Mouse (Mus musculus) midbrain, embryonic 13.5 days (tissue): ENCODE data around the gene Ksr1. TPM values are rescaled to one million over a fixed set of nuclear protein-coding genes. Genes with fewer than 3 reads are reported as not detected.

ENCODE experiments used
- ATAC-seq: fragments of 200-750 bp; cut with Nextera tagmentation; 2 replicates; pipeline ENCODE4 v1.8.0; 2017; ENCODE audit warnings: mild to moderate bottlenecking, moderate TSS enrichment, moderate library complexity
- H3K27ac ChIP-seq: fragments of 300-500 bp; sonication (generic); 2 replicates; pipeline ENCODE4 v1.5.1; 2015; ENCODE audit warnings: inconsistent platforms, mild to moderate bottlenecking, moderate library complexity
- H3K27me3 ChIP-seq: fragments of 300-500 bp; sonication (generic); 2 replicates; pipeline ENCODE4 v1.6.1; 2015; ENCODE audit warnings: mild to moderate bottlenecking, inconsistent platforms
- H3K36me3 ChIP-seq: fragments of 300-500 bp; sonication (generic); 2 replicates; pipeline ENCODE4 v1.6.1; 2015; ENCODE audit warnings: mild to moderate bottlenecking, inconsistent platforms
- H3K4me1 ChIP-seq: fragments of 300-500 bp; sonication (generic); replicated peaks from 2 replicates; pipeline ENCODE4 v1.6.1; 2015; ENCODE audit warnings: inconsistent platforms
- H3K4me2 ChIP-seq: fragments of 300-500 bp; sonication (generic); replicated peaks from 2 replicates; pipeline ENCODE4 v1.6.1; 2015; ENCODE audit warnings: moderate library complexity, mild to moderate bottlenecking, inconsistent platforms
- H3K4me3 ChIP-seq: fragments of 300-500 bp; sonication (generic); replicated peaks from 2 replicates; pipeline ENCODE4 v1.5.1; 2015; ENCODE audit warnings: mild to moderate bottlenecking, inconsistent platforms
- H3K9ac ChIP-seq: fragments of 300-500 bp; sonication (generic); replicated peaks from 2 replicates; pipeline ENCODE4 v1.6.1; 2015; ENCODE audit warnings: mild to moderate bottlenecking, inconsistent platforms
- H3K9me3 ChIP-seq: fragments of 300-500 bp; sonication (generic); 2 replicates; pipeline ENCODE4 v1.6.1; 2016; ENCODE audit warnings: mild to moderate bottlenecking, inconsistent platforms
- WGBS: fragments of 180-500 bp; shearing (Covaris S2); methylation state at CpG from one replicate; pipeline ENCODE4 v1.1.7; 2015; 5-methylcytosine and 5-hydroxymethylcytosine counted together
- polyA plus RNA-seq: library from polyadenylated mRNA; unstranded; fragments of >200 nt; fragmentation: Nextera tagmentation; extraction: Ambion mirVana; gene quantifications from 2 replicates; pipeline ENCODE4 v1.2.1, GENCODE M21; 2015

Ksr1 gene
- polyA plus RNA-seq, 1 experiment from 2014 or later, result 3.7 TPM

DNA sequence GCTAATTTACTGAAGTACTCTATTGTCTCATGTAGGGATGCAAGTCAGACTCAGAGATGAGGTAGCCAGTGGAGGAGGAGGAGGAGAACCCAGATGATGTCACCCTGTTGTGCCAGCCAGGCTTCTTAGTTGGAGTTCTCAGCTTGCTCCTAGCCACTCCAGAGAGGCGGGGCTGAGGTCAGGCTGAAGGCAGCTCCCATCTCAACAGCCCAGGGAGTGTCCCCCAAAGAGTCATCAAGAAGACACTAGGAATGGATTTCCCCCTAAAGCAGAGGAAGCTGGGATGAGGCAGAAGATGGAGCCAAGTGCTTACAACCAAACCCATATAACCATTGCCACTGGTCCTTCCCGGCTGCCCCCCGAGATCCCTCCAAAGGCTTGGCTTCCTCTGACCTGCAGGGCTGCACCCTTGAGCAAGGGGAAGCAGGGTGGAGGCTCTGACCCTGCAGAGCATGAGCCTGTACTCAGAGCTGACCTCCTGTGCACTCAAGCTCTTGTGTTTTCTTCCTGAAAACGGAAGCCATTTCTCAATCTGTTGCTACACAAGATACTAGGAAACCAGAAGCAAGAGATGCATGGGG is 58.4 kb downstream of the Ksr1 start:
- Histone ChIP-seq H3K4me1 (peaks cover 21% of the 10 kb centered on the region), H3K4me3 (no peak overlapping the region), H3K9me3 (no peaks in the 10 kb centered on the region), H3K9ac (no peak overlapping the region), H3K36me3 (no peaks in the 10 kb centered on the region), H3K27ac (no peak overlapping the region), H3K27me3 (no peaks in the 10 kb centered on the region), H3K4me2 (no peak overlapping the region)
- ATAC-seq, result no peak
- WGBS, result 86% methylated on average over 4 of the region's 4 CpGs

GRCm38 (mm10) chr11:79086787-79087186 is 59.4 kb downstream of the Ksr1 start:
- peaks cover 17% of the 10 kb centered on the region for H3K4me1 ChIP-seq
- no peaks in the 10 kb centered on the region for H3K36me3 ChIP-seq
- H3K4me2 ChIP-seq, result no peak overlapping the region
- H3K4me3 ChIP-seq, result no peak overlapping the region
- H3K9ac ChIP-seq, result no peak overlapping the region; the same call in 1 of the 2 replicates
- no peak overlapping the region for H3K27ac ChIP-seq
- 89% methylated on average over 12 of the region's 12 CpGs for WGBS
- ATAC-seq, result no peak
- no peaks in the 10 kb centered on the region for H3K27me3 ChIP-seq
- no peaks in the 10 kb centered on the region for H3K9me3 ChIP-seq

GRCm38 (mm10) chr11:79085059-79085458 is 61.1 kb downstream of the Ksr1 start:
- H3K27ac ChIP-seq, result no peak overlapping the region
- no peak for ATAC-seq
- peaks cover 15% of the 10 kb centered on the region for H3K4me1 ChIP-seq
- H3K36me3 ChIP-seq, result no peaks in the 10 kb centered on the region
- H3K27me3 ChIP-seq, result no peaks in the 10 kb centered on the region
- H3K4me2 ChIP-seq, result no peak overlapping the region
- no peak overlapping the region for H3K4me3 ChIP-seq
- H3K9me3 ChIP-seq, result no peaks in the 10 kb centered on the region
- H3K9ac ChIP-seq, result no peak overlapping the region
- WGBS, result 81% methylated on average over 5 of the region's 5 CpGs

DNA sequence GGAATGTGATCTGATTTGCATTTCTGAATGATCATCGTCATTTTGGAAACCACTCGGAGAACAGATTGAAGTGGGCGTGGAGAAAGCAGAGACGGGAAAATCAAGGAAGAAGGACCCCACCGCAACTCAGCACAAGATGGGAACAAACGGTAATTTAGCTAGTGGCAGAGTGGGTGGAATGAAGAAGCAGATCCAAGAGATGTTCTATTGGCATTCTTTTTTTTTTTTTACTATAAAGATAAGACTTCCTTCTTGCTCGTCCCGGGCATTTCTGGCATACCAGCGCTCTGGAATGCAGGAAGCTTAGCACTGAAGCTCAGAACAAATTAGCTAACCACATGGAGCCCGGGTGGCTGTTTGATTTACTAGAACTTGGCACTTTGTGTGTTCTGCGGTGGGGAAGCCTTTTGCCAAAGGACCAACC is 63.2 kb downstream of the Ksr1 start:
- WGBS, result 90% methylated on average over 11 of the region's 11 CpGs
- no peak for ATAC-seq

GRCm38 (mm10) chr11:79080965-79081891 is 65.0 kb downstream of the Ksr1 start:
- H3K9me3 ChIP-seq, result no peaks in the 10 kb centered on the region
- no peak overlapping the region for H3K4me2 ChIP-seq
- no peak overlapping the region for H3K4me3 ChIP-seq
- no peak for ATAC-seq
- no peaks in the 10 kb centered on the region for H3K36me3 ChIP-seq
- no peaks in the 10 kb centered on the region for H3K4me1 ChIP-seq
- no peak overlapping the region for H3K9ac ChIP-seq
- no peaks in the 10 kb centered on the region for H3K27me3 ChIP-seq
- H3K27ac ChIP-seq, result no peak overlapping the region
- WGBS, result 78% methylated on average over 16 of the region's 16 CpGs

More for the DNA sequence above, 63.2 kb downstream of the Ksr1 start:
- Histone ChIP-seq H3K4me2 (no peak overlapping the region), H3K27me3 (no peaks in the 10 kb centered on the region), H3K4me3 (no peak overlapping the region), H3K4me1 (0 out of 2 replicates have a peak, but pooled peaks cover 6% of the 10 kb centered on the region), H3K27ac (no peak overlapping the region), H3K9me3 (no peaks in the 10 kb centered on the region), H3K36me3 (no peaks in the 10 kb centered on the region), H3K9ac (no peak overlapping the region)

GRCm38 (mm10) chr11:79080081-79080480 is 66.1 kb downstream of the Ksr1 start:
- Histone ChIP-seq H3K9ac (no peak overlapping the region), H3K4me3 (no peak overlapping the region), H3K27ac (no peak overlapping the region), H3K4me2 (no peak overlapping the region), H3K9me3 (no peaks in the 10 kb centered on the region), H3K4me1 (no peaks in the 10 kb centered on the region), H3K27me3 (no peaks in the 10 kb centered on the region), H3K36me3 (no peaks in the 10 kb centered on the region)
- ATAC-seq, result no peak
- 90% methylated on average over 6 of the region's 6 CpGs for WGBS

- H3K4me1 ChIP-seq, result no peaks in the 10 kb centered on the region
Measured at GRCm38 (mm10) chr11:79076484-79076883, 69.7 kb downstream of the Ksr1 start.

GRCm38 (mm10) chr11:79075044-79075443 is 71.2 kb downstream of the Ksr1 start:
- WGBS, result 60% methylated on average over 3 of the region's 3 CpGs

More at GRCm38 (mm10) chr11:79076484-79076883, 69.7 kb downstream of the Ksr1 start:
- Histone ChIP-seq H3K27me3 (no peaks in the 10 kb centered on the region), H3K4me2 (no peak overlapping the region), H3K27ac (no peak overlapping the region), H3K9me3 (no peaks in the 10 kb centered on the region), H3K4me3 (no peak overlapping the region), H3K36me3 (no peaks in the 10 kb centered on the region), H3K9ac (no peak overlapping the region)
- no peak for ATAC-seq
- WGBS, result 84% methylated on average over 12 of the region's 12 CpGs

DNA sequence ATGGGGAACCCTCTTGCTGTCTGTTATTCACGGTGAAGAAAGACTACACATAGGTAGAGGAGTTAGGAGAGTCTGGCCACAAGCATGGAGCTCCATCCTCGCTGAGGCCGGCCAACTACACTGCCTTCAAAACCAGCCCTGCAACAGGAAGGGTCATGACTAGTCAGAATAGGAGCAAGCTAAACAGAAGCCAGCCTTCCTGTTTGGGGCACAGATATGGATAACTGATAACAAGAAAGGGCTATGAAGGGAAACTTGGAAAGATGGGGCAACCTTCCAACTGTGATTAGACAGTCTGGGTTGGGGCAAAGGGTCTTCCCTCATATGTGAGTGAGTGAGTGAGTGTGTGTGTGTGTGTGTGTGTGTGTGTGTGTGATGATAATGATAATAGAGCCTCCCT is 71.6 kb downstream of the Ksr1 start:
- Histone ChIP-seq H3K4me3 (no peak overlapping the region), H3K4me2 (no peak overlapping the region), H3K4me1 (peaks cover 10% of the 10 kb centered on the region), H3K36me3 (no peaks in the 10 kb centered on the region), H3K27me3 (no peaks in the 10 kb centered on the region), H3K27ac (no peak overlapping the region), H3K9ac (no peak overlapping the region), H3K9me3 (no peaks in the 10 kb centered on the region)
- no peak for ATAC-seq
- 90% methylated on average over 3 of the region's 3 CpGs for WGBS

More at GRCm38 (mm10) chr11:79075044-79075443, 71.2 kb downstream of the Ksr1 start:
- H3K27ac ChIP-seq, result no peak overlapping the region
- no peak for ATAC-seq
- H3K9me3 ChIP-seq, result no peaks in the 10 kb centered on the region
- H3K4me3 ChIP-seq, result no peak overlapping the region
- no peak overlapping the region for H3K4me2 ChIP-seq
- H3K27me3 ChIP-seq, result no peaks in the 10 kb centered on the region
- H3K4me1 ChIP-seq, result peaks cover 6% of the 10 kb centered on the region
- H3K9ac ChIP-seq, result no peak overlapping the region
- H3K36me3 ChIP-seq, result no peaks in the 10 kb centered on the region

DNA sequence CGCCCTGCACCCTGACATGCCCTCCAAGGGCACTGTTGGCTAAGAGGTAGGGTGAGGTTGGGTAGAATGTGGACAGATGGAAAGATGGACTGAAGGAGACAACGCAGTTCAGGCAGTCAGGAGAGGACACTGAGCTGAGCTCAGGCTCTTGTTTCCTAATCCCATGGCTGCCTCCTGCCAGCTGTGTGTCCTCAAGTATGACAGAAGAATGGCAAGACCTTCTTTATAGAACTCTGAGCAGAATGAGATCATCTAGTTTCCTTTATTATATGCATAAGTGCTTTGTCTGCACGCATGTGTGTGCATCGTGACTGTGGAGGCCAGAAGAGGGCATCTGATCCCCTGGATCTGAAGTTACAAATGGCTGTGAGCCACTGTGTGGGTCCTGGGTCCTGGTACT is 72.6 kb downstream of the Ksr1 start:
- Histone ChIP-seq H3K4me1 (peaks cover 16% of the 10 kb centered on the region), H3K9me3 (no peaks in the 10 kb centered on the region), H3K9ac (no peak overlapping the region), H3K36me3 (no peaks in the 10 kb centered on the region), H3K4me2 (no peak overlapping the region), H3K4me3 (no peak overlapping the region), H3K27me3 (no peaks in the 10 kb centered on the region), H3K27ac (no peak overlapping the region)
- no peak for ATAC-seq
- WGBS, result 78% methylated on average over 4 of the region's 4 CpGs

DNA sequence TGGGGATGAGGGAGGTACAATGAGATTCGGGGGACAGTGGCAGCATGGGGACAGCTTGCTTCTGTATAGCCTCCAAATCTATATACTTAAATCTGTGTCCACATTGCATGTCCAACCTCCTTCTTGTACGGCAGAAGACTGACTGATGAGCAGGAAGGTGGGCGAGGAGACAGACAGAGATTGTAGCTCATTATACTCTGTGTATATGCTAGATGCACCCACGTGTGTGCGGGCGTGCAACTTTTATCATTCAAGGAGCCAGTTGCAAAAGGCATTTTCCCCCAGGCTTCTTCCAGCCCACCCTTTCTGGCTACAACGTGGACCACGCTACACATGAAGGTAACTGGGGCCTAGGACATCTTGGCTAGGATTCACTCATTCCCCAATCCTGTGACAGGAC is 74.1 kb downstream of the Ksr1 start:
- Histone ChIP-seq H3K9me3 (no peaks in the 10 kb centered on the region), H3K4me3 (no peak overlapping the region), H3K27me3 (no peaks in the 10 kb centered on the region), H3K36me3 (no peaks in the 10 kb centered on the region), H3K4me2 (no peak overlapping the region), H3K9ac (no peak overlapping the region), H3K4me1 (peaks cover 16% of the 10 kb centered on the region), H3K27ac (no peak overlapping the region)
- 91% methylated on average over 8 of the region's 8 CpGs for WGBS
- no peak for ATAC-seq
